Mouse (Mus musculus) thymus, adult 2 months (tissue): ENCODE measurements at regions not wholly inside any gene's neighbourhood (a gene's known extent, or its start where the extent isn't known, plus 50 kb on each side); places are given as distances from the start of the nearest gene placed in this dataset.

ENCODE experiments used
- DNase-seq: peaks from one replicate; pipeline ENCODE4 v3.0.0; 2021
- H3K27ac ChIP-seq: fragments of 200-500 bp; 2 replicates; pipeline ENCODE4 v1.5.1; 2012; ENCODE audit warnings: low read length, control low read depth; ENCODE audit not compliant: control insufficient read depth, insufficient read depth
- H3K27me3 ChIP-seq: fragments of 200-500 bp; 2 replicates; pipeline ENCODE4 v1.6.1; 2012; ENCODE audit warnings: mild to moderate bottlenecking, low read length, moderate library complexity, mixed read lengths; ENCODE audit not compliant: control insufficient read depth, insufficient read depth
- H3K36me3 ChIP-seq: fragments of 200-500 bp; 2 replicates; pipeline ENCODE4 v1.6.1; 2012; ENCODE audit warnings: mild to moderate bottlenecking, low read length, moderate library complexity; ENCODE audit not compliant: control insufficient read depth, insufficient read depth
- H3K4me1 ChIP-seq: fragments of 200-500 bp; replicated peaks from 2 replicates; pipeline ENCODE4 v1.6.1; 2012; ENCODE audit warnings: low read length; ENCODE audit not compliant: control insufficient read depth, insufficient read depth
- H3K4me3 ChIP-seq: fragments of 200-500 bp; 2 replicates; pipeline ENCODE4 v1.5.1; 2012; ENCODE audit warnings: mild to moderate bottlenecking, low read length, control low read depth, moderate library complexity; ENCODE audit not compliant: control insufficient read depth, insufficient read depth
- CTCF ChIP-seq: fragments of 200-500 bp; IDR thresholded peaks from 2 replicates; pipeline ENCODE4 v1.5.1; 2012; ENCODE audit warnings: mild to moderate bottlenecking, control low read depth, low read length, moderate library complexity, borderline replicate concordance; ENCODE audit not compliant: control insufficient read depth, poor library complexity, insufficient read depth; ENCODE audit errors: extremely low read depth
- POLR2A ChIP-seq: fragments of 200-500 bp; IDR thresholded peaks from 2 replicates; pipeline ENCODE4 v1.6.1; 2012; ENCODE audit warnings: mild to moderate bottlenecking, low read length, control low read depth, moderate library complexity; ENCODE audit not compliant: control insufficient read depth, poor library complexity, insufficient read depth; ENCODE audit errors: extremely low read depth
- WGBS: fragments of 180-500 bp; shearing (Covaris S2); methylation state at CpG from one replicate; pipeline ENCODE4 v1.1.7; 2018; 5-methylcytosine and 5-hydroxymethylcytosine counted together

GRCm38 (mm10) chr16:30129218-30130112 is 65.3 kb downstream of the Hes1 start:
- peaks cover 11% of the 10 kb centered on the region for H3K4me1 ChIP-seq
- H3K36me3 ChIP-seq, result no peaks in the 10 kb centered on the region
- no peak for DNase-seq
- H3K27me3 ChIP-seq, result no peaks in the 10 kb centered on the region
- H3K27ac ChIP-seq, result no peak overlapping the region
- TF ChIP-seq CTCF (no peak), POLR2A (no peak)
- H3K4me3 ChIP-seq, result no peak overlapping the region
- WGBS, result 89% methylated on average over 17 of the region's 17 CpGs

GRCm38 (mm10) chr16:30130113-30130471 is 65.9 kb downstream of the Hes1 start:
- DNase-seq, result no peak
- Histone ChIP-seq H3K27ac (no peak overlapping the region), H3K36me3 (no peaks in the 10 kb centered on the region), H3K4me1 (peaks cover 11% of the 10 kb centered on the region), H3K27me3 (no peaks in the 10 kb centered on the region), H3K4me3 (no peak overlapping the region)
- 97% methylated on average over 4 of the region's 4 CpGs for WGBS
- TF ChIP-seq CTCF (no peak), POLR2A (no peak)

GRCm38 (mm10) chr16:30132086-30132485 is 67.9 kb downstream of the Hes1 start:
- Histone ChIP-seq H3K4me1 (peaks cover 11% of the 10 kb centered on the region), H3K27ac (no peak overlapping the region), H3K27me3 (no peaks in the 10 kb centered on the region), H3K36me3 (no peaks in the 10 kb centered on the region), H3K4me3 (no peak overlapping the region)
- 93% methylated on average over 7 of the region's 7 CpGs for WGBS
- no peak for DNase-seq
- TF ChIP-seq POLR2A, result no peak
- TF ChIP-seq CTCF, result no peak

GRCm38 (mm10) chr16:30134642-30135165 is 70.5 kb downstream of the Hes1 start:
- H3K4me1 ChIP-seq, result 0 out of 2 replicates have a peak, but pooled peaks cover 2% of the 10 kb centered on the region
- H3K27me3 ChIP-seq, result no peaks in the 10 kb centered on the region
- H3K27ac ChIP-seq, result no peak overlapping the region
- no peak for DNase-seq
- no peak for TF ChIP-seq CTCF
- TF ChIP-seq POLR2A, result no peak
- no peaks in the 10 kb centered on the region for H3K36me3 ChIP-seq
- 66% methylated on average over 6 of the region's 6 CpGs for WGBS
- no peak overlapping the region for H3K4me3 ChIP-seq

GRCm38 (mm10) chr16:30136849-30137248 is 72.7 kb downstream of the Hes1 start:
- Histone ChIP-seq H3K36me3 (no peaks in the 10 kb centered on the region), H3K4me1 (0 out of 2 replicates have a peak, but pooled peaks cover 2% of the 10 kb centered on the region), H3K27ac (no peak overlapping the region), H3K4me3 (no peak overlapping the region), H3K27me3 (no peaks in the 10 kb centered on the region)
- DNase-seq, result no peak
- no peak for TF ChIP-seq POLR2A
- TF ChIP-seq CTCF, result no peak
- WGBS, result 60% methylated on average over 5 of the region's 5 CpGs

- 97% methylated on average over 1 of the region's 1 CpGs for WGBS
- H3K27ac ChIP-seq, result no peak overlapping the region
- no peak for TF ChIP-seq CTCF
- no peak for DNase-seq
- H3K36me3 ChIP-seq, result no peaks in the 10 kb centered on the region
- H3K27me3 ChIP-seq, result no peaks in the 10 kb centered on the region
- H3K4me3 ChIP-seq, result no peak overlapping the region
- 0 out of 2 replicates have a peak, but pooled peaks cover 2% of the 10 kb centered on the region for H3K4me1 ChIP-seq
Measured at GRCm38 (mm10) chr16:30137812-30138211, 73.6 kb downstream of the Hes1 start.
